Mouse (Mus musculus) forebrain, postnatal 0 days (tissue): ENCODE data around the gene Astn2. TPM values are rescaled to one million over a fixed set of nuclear protein-coding genes. Genes with fewer than 3 reads are reported as not detected.
A peak's percentile ranks its signal among the peaks of the same experiment; 100 is the strongest.

Source experiments
- ATAC-seq: fragments of 200-750 bp; cut with Nextera tagmentation; 2 replicates; pipeline ENCODE4 v1.8.0; 2017; ENCODE audit warnings: mild to moderate bottlenecking, moderate library complexity
- DNase-seq: peaks from one replicate; pipeline ENCODE4 v3.0.0-alpha.2; 2015
- H3K27ac ChIP-seq: fragments of 300-500 bp; sonication (generic); 2 replicates; pipeline ENCODE4 v1.5.1; 2014; ENCODE audit warnings: low read depth, mild to moderate bottlenecking, antibody characterized with exemption, low read length, moderate library complexity, mixed read lengths
- H3K27me3 ChIP-seq: fragments of 300-500 bp; sonication (generic); 2 replicates; pipeline ENCODE4 v1.6.1; 2014; ENCODE audit warnings: mild to moderate bottlenecking, low read length, mixed read lengths; ENCODE audit not compliant: insufficient read depth
- H3K36me3 ChIP-seq: fragments of 300-500 bp; sonication (generic); 2 replicates; pipeline ENCODE4 v1.6.1; 2014; ENCODE audit warnings: mild to moderate bottlenecking, moderate library complexity; ENCODE audit not compliant: insufficient read depth
- H3K4me1 ChIP-seq: fragments of 300-500 bp; sonication (generic); 2 replicates; pipeline ENCODE4 v1.6.1; 2014; ENCODE audit warnings: antibody characterized with exemption; ENCODE audit not compliant: insufficient read depth
- H3K4me2 ChIP-seq: fragments of 300-500 bp; sonication (generic); 2 replicates; pipeline ENCODE4 v1.6.1; 2014; ENCODE audit warnings: low read depth, mild to moderate bottlenecking, moderate library complexity
- H3K4me3 ChIP-seq: fragments of 300-500 bp; sonication (generic); 2 replicates; pipeline ENCODE4 v1.5.1; 2014; ENCODE audit warnings: low read depth, low read length, mixed read lengths
- H3K9ac ChIP-seq: fragments of 300-500 bp; sonication (generic); 2 replicates; pipeline ENCODE4 v1.6.1; 2014; ENCODE audit warnings: mild to moderate bottlenecking
- H3K9me3 ChIP-seq: fragments of 300-500 bp; sonication (generic); 2 replicates; pipeline ENCODE4 v1.6.1; 2016; ENCODE audit warnings: low read length
- CTCF ChIP-seq: sonication (generic); IDR thresholded peaks from 2 replicates; pipeline ENCODE4 v1.5.1; 2016; ENCODE audit warnings: antibody characterized with exemption, control low read depth, low read depth
- WGBS: fragments of 180-500 bp; shearing (Covaris S2); extraction: QIAGEN DNeasy Blood & Tissue Kit; methylation state at CpG from one replicate; pipeline ENCODE4 v1.1.7; 2014; 5-methylcytosine and 5-hydroxymethylcytosine counted together
- polyA plus RNA-seq: library from polyadenylated mRNA; unstranded; fragments of >200 nt; fragmentation: Nextera tagmentation; extraction: Ambion mirVana; gene quantifications from 2 replicates; pipeline ENCODE4 v1.2.1, GENCODE M21; 2015
- total RNA-seq: library from RNA; depleted of rRNA; stranded (reverse); fragments of >200 nt; gene quantifications from 2 replicates; pipeline ENCODE4 v1.2.3, GENCODE M21; 2014

Astn2 gene
- total and polyA plus RNA-seq, 2 experiments from 2014 or later = 0.98 to 20.9 TPM

DNA sequence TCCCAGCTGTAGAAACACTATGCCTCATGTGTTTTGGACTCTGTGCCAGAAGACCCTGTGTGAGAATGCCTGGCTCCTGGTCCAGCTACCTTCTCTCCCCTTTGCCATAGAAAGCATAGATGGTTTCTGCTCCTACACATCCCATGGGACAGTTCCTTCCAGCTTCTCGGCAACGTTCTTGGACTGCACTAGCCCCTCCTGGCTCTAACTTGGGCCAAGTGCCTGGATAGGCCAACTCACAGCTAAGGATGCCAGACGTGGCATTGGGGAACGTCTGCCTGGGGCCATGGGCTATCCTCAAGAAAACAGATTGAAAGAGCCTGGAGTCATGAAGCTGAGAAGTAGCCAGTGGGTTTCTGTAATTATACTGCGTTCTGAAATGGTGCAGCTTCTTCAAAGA lies 931.3 kb downstream of the Astn2 start:
- WGBS = 73% methylated on average over 5 of the region's 5 CpGs
- no peaks in the 10 kb centered on the region for H3K4me1 ChIP-seq

DNA sequence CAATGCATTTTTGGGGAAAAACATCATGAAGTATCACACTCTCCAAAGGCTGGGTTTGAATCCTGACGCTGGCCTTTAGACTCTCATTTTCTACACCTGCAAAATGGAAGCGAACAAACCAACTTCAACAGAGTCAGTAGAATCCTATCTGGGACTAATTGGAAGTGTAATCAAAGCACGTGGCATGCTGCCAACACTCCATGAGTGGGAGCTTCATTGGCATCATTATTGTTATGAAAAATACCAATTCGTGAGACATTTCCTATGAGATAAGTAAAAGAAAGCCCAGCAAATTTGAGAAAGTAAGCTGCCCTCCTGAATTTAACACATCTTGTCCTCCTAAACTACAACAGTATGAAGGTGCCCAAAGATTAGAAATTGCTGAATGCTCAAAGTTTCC lies 955.2 kb downstream of the Astn2 start:
- Histone ChIP-seq H3K4me2 (no peak overlapping the region), H3K27ac (no peak overlapping the region), H3K27me3 (no peaks in the 10 kb centered on the region), H3K4me1 (no peaks in the 10 kb centered on the region), H3K36me3 (no peaks in the 10 kb centered on the region), H3K4me3 (no peak overlapping the region), H3K9ac (no peak overlapping the region), H3K9me3 (no peaks in the 10 kb centered on the region)
- DNase-seq (peak; percentile 21), ATAC-seq (no peak)
- 43% methylated on average over 4 of the region's 4 CpGs for WGBS
- no peak for TF ChIP-seq CTCF

More for the DNA sequence above, 931.3 kb downstream of the Astn2 start:
- no peak for DNase-seq
- ATAC-seq = no peak
- H3K4me2 ChIP-seq = no peak overlapping the region
- no peaks in the 10 kb centered on the region for H3K9me3 ChIP-seq
- H3K9ac ChIP-seq = no peak overlapping the region
- H3K36me3 ChIP-seq = no peaks in the 10 kb centered on the region
- TF ChIP-seq CTCF = no peak
- no peak overlapping the region for H3K27ac ChIP-seq
- H3K27me3 ChIP-seq = no peaks in the 10 kb centered on the region
- no peak overlapping the region for H3K4me3 ChIP-seq

- TF ChIP-seq CTCF = no peak
- no peak overlapping the region for H3K9ac ChIP-seq
- DNase-seq (no peak), ATAC-seq (no peak)
- no peaks in the 10 kb centered on the region for H3K9me3 ChIP-seq
- H3K4me2 ChIP-seq = no peak overlapping the region
- no peak overlapping the region for H3K4me3 ChIP-seq
- no peaks in the 10 kb centered on the region for H3K27me3 ChIP-seq
- H3K27ac ChIP-seq = no peak overlapping the region
- no peaks in the 10 kb centered on the region for H3K36me3 ChIP-seq
- 71% methylated on average over 4 of the region's 4 CpGs for WGBS
- no peaks in the 10 kb centered on the region for H3K4me1 ChIP-seq
These were observed 962.7 kb downstream of the Astn2 start for GRCm38 (mm10) chr4:65441746-65442145.

- Histone ChIP-seq H3K4me1 (no peaks in the 10 kb centered on the region), H3K9me3 (no peaks in the 10 kb centered on the region), H3K27ac (no peak overlapping the region), H3K9ac (no peak overlapping the region), H3K4me3 (no peak overlapping the region), H3K36me3 (no peaks in the 10 kb centered on the region), H3K27me3 (no peaks in the 10 kb centered on the region), H3K4me2 (no peak overlapping the region)
- TF ChIP-seq CTCF = no peak
- 28% methylated on average over 3 of the region's 3 CpGs for WGBS
- ATAC-seq = no peak
- DNase-seq = no peak
These were observed 973.6 kb downstream of the Astn2 start for GRCm38 (mm10) chr4:65430804-65431203.

- H3K9ac ChIP-seq = no peak overlapping the region
- H3K27me3 ChIP-seq = no peaks in the 10 kb centered on the region
- WGBS = 92% methylated on average over 3 of the region's 3 CpGs
- H3K9me3 ChIP-seq = no peaks in the 10 kb centered on the region
- no peak for ATAC-seq
- TF ChIP-seq CTCF = no peak
- H3K36me3 ChIP-seq = no peaks in the 10 kb centered on the region
- H3K4me1 ChIP-seq = no peaks in the 10 kb centered on the region
- no peak overlapping the region for H3K27ac ChIP-seq
- H3K4me3 ChIP-seq = no peak overlapping the region
- no peak overlapping the region for H3K4me2 ChIP-seq
- DNase-seq = no peak
These were observed 976.9 kb downstream of the Astn2 start for GRCm38 (mm10) chr4:65427480-65427879.

- ATAC-seq (no peak), DNase-seq (no peak)
- no peak for TF ChIP-seq CTCF
- 87% methylated on average over 5 of the region's 5 CpGs for WGBS
- Histone ChIP-seq H3K36me3 (no peaks in the 10 kb centered on the region), H3K4me1 (no peaks in the 10 kb centered on the region), H3K27me3 (no peaks in the 10 kb centered on the region), H3K9ac (no peak overlapping the region), H3K4me3 (no peak overlapping the region), H3K9me3 (no peaks in the 10 kb centered on the region), H3K4me2 (no peak overlapping the region), H3K27ac (no peak overlapping the region)
These were observed 978.0 kb downstream of the Astn2 start for GRCm38 (mm10) chr4:65426437-65426836.

GRCm38 (mm10) chr4:65423068-65423625 lies 981.3 kb downstream of the Astn2 start:
- no peak overlapping the region for H3K9ac ChIP-seq
- H3K4me1 ChIP-seq = no peaks in the 10 kb centered on the region
- H3K36me3 ChIP-seq = no peaks in the 10 kb centered on the region
- no peaks in the 10 kb centered on the region for H3K27me3 ChIP-seq
- ATAC-seq (no peak), DNase-seq (no peak)
- 87% methylated on average over 3 of the region's 3 CpGs for WGBS
- no peak for TF ChIP-seq CTCF
- no peak overlapping the region for H3K27ac ChIP-seq
- no peak overlapping the region for H3K4me2 ChIP-seq
- no peak overlapping the region for H3K4me3 ChIP-seq
- H3K9me3 ChIP-seq = no peaks in the 10 kb centered on the region

GRCm38 (mm10) chr4:65421272-65421671 lies 983.1 kb downstream of the Astn2 start:
- no peak for ATAC-seq

More at GRCm38 (mm10) chr4:65421272-65421671, 983.1 kb downstream of the Astn2 start:
- Histone ChIP-seq H3K9ac (no peak overlapping the region), H3K27ac (no peak overlapping the region), H3K9me3 (no peaks in the 10 kb centered on the region), H3K4me2 (no peak overlapping the region), H3K36me3 (no peaks in the 10 kb centered on the region), H3K4me1 (no peaks in the 10 kb centered on the region), H3K27me3 (no peaks in the 10 kb centered on the region), H3K4me3 (no peak overlapping the region)
- WGBS = 82% methylated on average over 2 of the region's 2 CpGs
- TF ChIP-seq CTCF = no peak
- DNase-seq = no peak
